Mouse (Mus musculus) macrophage (primary cell): ENCODE measurements around the gene Tbpl2. TPM values are rescaled to one million over a fixed set of nuclear protein-coding genes. Genes with fewer than 3 reads are reported as not detected.

ENCODE experiments used
- H3K27ac ChIP-seq: fragments of 350-480 bp; formaldehyde crosslinking; 2 replicates; pipeline ENCODE4 v1.9.0; 2021
- H3K36me3 ChIP-seq: fragments of 350-480 bp; formaldehyde crosslinking; 2 replicates; pipeline ENCODE4 v1.9.0; 2021; ENCODE audit errors: inconsistent target
- H3K4me3 ChIP-seq: fragments of 350-480 bp; formaldehyde crosslinking; 2 replicates; pipeline ENCODE4 v1.9.0; 2021; ENCODE audit errors: inconsistent target
- H3K79me2 ChIP-seq: fragments of 350-480 bp; formaldehyde crosslinking; 2 replicates; pipeline ENCODE4 v1.9.0; 2021; ENCODE audit errors: inconsistent target
- WGBS: methylation state at CpG from one replicate; pipeline ENCODE4 v1.1.7; 2026; ENCODE audit warnings: inconsistent platforms; ENCODE audit not compliant: missing documents; 5-methylcytosine and 5-hydroxymethylcytosine counted together
- polyA plus RNA-seq: library from polyadenylated mRNA; stranded (reverse); fragments of 250-400 nt; gene quantifications from 3 replicates; pipeline ENCODE4 v1.2.4, GENCODE M21; 2018; ENCODE audit warnings: inconsistent platforms
- total RNA-seq, 78 experiments: library from RNA; depleted of rRNA; stranded (reverse); fragments of 250-400 nt; gene quantifications; 1 replicate in 9 of 78; 2 replicates in 24 of 78; 3 replicates in 43 of 78; 4 replicates in 2 of 78; pipeline ENCODE4 v1.2.4; 2018; ENCODE audit warnings: inconsistent platforms in 56 of 78

The Tbpl2 gene
- total RNA-seq (2018; cell fraction: chromatin; rRNA removed), result not detected
- total RNA-seq (2018; cell fraction: cytosol; rRNA removed), result not detected
- not detected for total RNA-seq (2018; cell fraction: nucleus; rRNA removed)
- not detected in 3 replicates for polyA plus RNA-seq

GRCm38 (mm10) chr2:24096495-24096894 is at the start of gene Tbpl2:
Gene Tbpl2 (minus strand): TSS chr2:24096595.
- WGBS, result 89% methylated on average over 4 of the region's 4 CpGs
- H3K79me2 ChIP-seq, result no peaks in the 10 kb centered on the region
- H3K27ac ChIP-seq, result no peak within 1 kb of the TSS
- no peak within 1 kb of the TSS for H3K4me3 ChIP-seq
- no peaks in the 10 kb centered on the region for H3K36me3 ChIP-seq

GRCm38 (mm10) chr2:24134373-24134772 is 38.0 kb upstream of the Tbpl2 start:
- no peaks in the 10 kb centered on the region for H3K79me2 ChIP-seq
- 82% methylated on average over 1 of the region's 1 CpGs for WGBS
- H3K4me3 ChIP-seq, result no peak overlapping the region
- no peaks in the 10 kb centered on the region for H3K36me3 ChIP-seq
- no peak overlapping the region for H3K27ac ChIP-seq

GRCm38 (mm10) chr2:24109085-24109484 is 12.7 kb upstream of the Tbpl2 start:
- Histone ChIP-seq H3K4me3 (no peak overlapping the region), H3K27ac (no peak overlapping the region), H3K79me2 (no peaks in the 10 kb centered on the region), H3K36me3 (no peaks in the 10 kb centered on the region)

- Histone ChIP-seq H3K27ac (peak overlapping the region; percentile 43), H3K36me3 (no peaks in the 10 kb centered on the region), H3K4me3 (no peak overlapping the region), H3K79me2 (no peaks in the 10 kb centered on the region)
- WGBS, result 20% methylated on average over 4 of the region's 4 CpGs
Measured at GRCm38 (mm10) chr2:24103619-24104289, 7.4 kb upstream of the Tbpl2 start.

GRCm38 (mm10) chr2:24090921-24091320 is 5.5 kb downstream of the Tbpl2 start:
- Histone ChIP-seq H3K79me2 (no peaks in the 10 kb centered on the region), H3K27ac (no peak overlapping the region), H3K4me3 (no peak overlapping the region), H3K36me3 (no peaks in the 10 kb centered on the region)
- WGBS, result 92% methylated on average over 1 of the region's 1 CpGs

- no peaks in the 10 kb centered on the region for H3K36me3 ChIP-seq
- H3K27ac ChIP-seq, result no peak overlapping the region
- no peak overlapping the region for H3K4me3 ChIP-seq
- no peaks in the 10 kb centered on the region; the same call in 1 of the 2 replicates for H3K79me2 ChIP-seq
- WGBS, result 87% methylated on average over 3 of the region's 3 CpGs
Measured at GRCm38 (mm10) chr2:24050459-24050858, 45.9 kb downstream of the Tbpl2 start.

GRCm38 (mm10) chr2:24049344-24049990 is 46.9 kb downstream of the Tbpl2 start, which contains the start of gene Hnmt:
Gene Hnmt (minus strand): TSS chr2:24049394.
- Histone ChIP-seq H3K79me2 (no peaks in the 10 kb centered on the region; the same call in 1 of the 2 replicates), H3K27ac (peak within 1 kb of the TSS; percentile 56), H3K4me3 (peak within 1 kb of the TSS; percentile 58), H3K36me3 (no peaks in the 10 kb centered on the region)
- WGBS, result 39% methylated on average over 7 of the region's 7 CpGs

GRCm38 (mm10) chr2:24048480-24049097 is 47.8 kb downstream of the Tbpl2 start:
- Histone ChIP-seq H3K79me2 (no peaks in the 10 kb centered on the region; the same call in 1 of the 2 replicates), H3K27ac (peak overlapping the region; percentile 56), H3K4me3 (peak overlapping the region; percentile 58), H3K36me3 (no peaks in the 10 kb centered on the region)
- 3% methylated on average over 16 of the region's 16 CpGs for WGBS

GRCm38 (mm10) chr2:24047551-24048479 is 48.6 kb downstream of the Tbpl2 start:
- Histone ChIP-seq H3K4me3 (peak overlapping the region; percentile 58), H3K79me2 (no peaks in the 10 kb centered on the region; the same call in 1 of the 2 replicates), H3K27ac (peak overlapping the region; percentile 56), H3K36me3 (no peaks in the 10 kb centered on the region)
- WGBS, result 55% methylated on average over 6 of the region's 6 CpGs

GRCm38 (mm10) chr2:24042901-24043300 is 53.5 kb downstream of the Tbpl2 start:
- H3K4me3 ChIP-seq, result no peak overlapping the region
- no peak overlapping the region for H3K27ac ChIP-seq
- WGBS, result 25% methylated on average over 1 of the region's 1 CpGs
- H3K36me3 ChIP-seq, result no peaks in the 10 kb centered on the region
- no peaks in the 10 kb centered on the region; the same call in 1 of the 2 replicates for H3K79me2 ChIP-seq

- WGBS, result 85% methylated on average over 1 of the region's 1 CpGs
- Histone ChIP-seq H3K27ac (no peak overlapping the region), H3K79me2 (no peaks in the 10 kb centered on the region), H3K4me3 (no peak overlapping the region), H3K36me3 (no peaks in the 10 kb centered on the region)
Measured at GRCm38 (mm10) chr2:24040531-24040930, 55.9 kb downstream of the Tbpl2 start.
